Mouse (Mus musculus) heart, embryonic 10.5 days (tissue): ENCODE data around the gene Irx6. TPM values are rescaled to one million over a fixed set of nuclear protein-coding genes. Genes with fewer than 3 reads are reported as not detected.

ENCODE experiments used
- DNase-seq: peaks from one replicate; pipeline ENCODE4 v3.0.0-alpha.2; 2017; ENCODE audit warnings: low spot score
- H3K27ac ChIP-seq: fragments of 300-500 bp; sonication (generic); 2 replicates; pipeline ENCODE4 v1.5.1; 2016; ENCODE audit warnings: mild to moderate bottlenecking
- H3K27me3 ChIP-seq: fragments of 300-500 bp; sonication (generic); 2 replicates; pipeline ENCODE4 v1.6.1; 2016; ENCODE audit warnings: mild to moderate bottlenecking; ENCODE audit not compliant: poor library complexity, insufficient read depth, severe bottlenecking
- H3K36me3 ChIP-seq: fragments of 300-500 bp; sonication (generic); 2 replicates; pipeline ENCODE4 v1.6.1; 2016; ENCODE audit warnings: mild to moderate bottlenecking, moderate library complexity
- H3K4me1 ChIP-seq: fragments of 300-500 bp; sonication (generic); 2 replicates; pipeline ENCODE4 v1.6.1; 2016; ENCODE audit warnings: mild to moderate bottlenecking
- H3K4me3 ChIP-seq: fragments of 300-500 bp; sonication (generic); 2 replicates; pipeline ENCODE4 v1.5.1; 2016; ENCODE audit warnings: mild to moderate bottlenecking, moderate library complexity
- H3K9me3 ChIP-seq: fragments of 300-500 bp; sonication (generic); 2 replicates; pipeline ENCODE4 v1.6.1; 2016; ENCODE audit warnings: mild to moderate bottlenecking, moderate library complexity
- WGBS: fragments of 180-500 bp; shearing (Covaris S2); methylation state at CpG from one replicate; pipeline ENCODE4 v1.1.7; 2016; 5-methylcytosine and 5-hydroxymethylcytosine counted together
- polyA plus RNA-seq: library from polyadenylated mRNA; unstranded; fragments of >200 nt; fragmentation: Nextera tagmentation; extraction: Ambion mirVana; gene quantifications from 2 replicates; pipeline ENCODE4 v1.2.1, GENCODE M21; 2016

Gene Irx6
- polyA plus RNA-seq: 2.9 and 4.9 TPM in 2 replicates

GRCm38 (mm10) chr8:92674244-92675128, at the start of gene Irx6:
Gene Irx6 (plus strand): TSS chr8:92674288.
- H3K27ac ChIP-seq: peak within 1 kb of the TSS; percentile 66; the same call in 1 of the 2 replicates
- no peak for DNase-seq
- WGBS: under 1% methylated on average over 60 of the region's 62 CpGs
- H3K36me3 ChIP-seq: no peaks in the 10 kb centered on the region
- H3K9me3 ChIP-seq: no peaks in the 10 kb centered on the region
- peak within 1 kb of the TSS; percentile 64 for H3K4me3 ChIP-seq
- H3K4me1 ChIP-seq: peaks cover 34% of the 10 kb centered on the region
- peaks cover 99% of the 10 kb centered on the region for H3K27me3 ChIP-seq

- 69% methylated on average over 14 of the region's 14 CpGs for WGBS
- Histone ChIP-seq H3K9me3 (no peaks in the 10 kb centered on the region), H3K4me1 (no peaks in the 10 kb centered on the region), H3K27ac (no peak overlapping the region), H3K36me3 (no peaks in the 10 kb centered on the region), H3K4me3 (no peak overlapping the region), H3K27me3 (no peaks in the 10 kb centered on the region)
- DNase-seq: no peak
These were observed 45.1 kb upstream of the Irx6 start for GRCm38 (mm10) chr8:92628711-92629650.

- Histone ChIP-seq H3K4me3 (no peak overlapping the region), H3K27me3 (no peaks in the 10 kb centered on the region), H3K27ac (no peak overlapping the region), H3K4me1 (no peaks in the 10 kb centered on the region), H3K36me3 (no peaks in the 10 kb centered on the region), H3K9me3 (no peaks in the 10 kb centered on the region)
- WGBS: 85% methylated on average over 5 of the region's 5 CpGs
- DNase-seq: no peak
These were observed 40.9 kb upstream of the Irx6 start for GRCm38 (mm10) chr8:92633199-92633598.

- no peaks in the 10 kb centered on the region for H3K36me3 ChIP-seq
- DNase-seq: no peak
- no peak overlapping the region for H3K27ac ChIP-seq
- no peaks in the 10 kb centered on the region for H3K9me3 ChIP-seq
- H3K27me3 ChIP-seq: no peaks in the 10 kb centered on the region
- H3K4me1 ChIP-seq: no peaks in the 10 kb centered on the region
- 82% methylated on average over 8 of the region's 8 CpGs for WGBS
- H3K4me3 ChIP-seq: no peak overlapping the region
These were observed 33.3 kb upstream of the Irx6 start for GRCm38 (mm10) chr8:92640820-92641219.

- Histone ChIP-seq H3K4me3 (no peak overlapping the region), H3K27me3 (no peaks in the 10 kb centered on the region), H3K4me1 (no peaks in the 10 kb centered on the region), H3K9me3 (no peaks in the 10 kb centered on the region), H3K36me3 (no peaks in the 10 kb centered on the region), H3K27ac (no peak overlapping the region)
- no peak for DNase-seq
- 49% methylated on average over 2 of the region's 2 CpGs for WGBS
These were observed 27.5 kb upstream of the Irx6 start for GRCm38 (mm10) chr8:92646637-92647036.

- no peak overlapping the region for H3K4me3 ChIP-seq
These were observed 9.9 kb upstream of the Irx6 start for GRCm38 (mm10) chr8:92664207-92664606.

GRCm38 (mm10) chr8:92670236-92670635, 3.9 kb upstream of the Irx6 start:
- Histone ChIP-seq H3K4me3 (no peak overlapping the region), H3K4me1 (peaks cover 24% of the 10 kb centered on the region), H3K9me3 (no peaks in the 10 kb centered on the region), H3K36me3 (no peaks in the 10 kb centered on the region), H3K27me3 (peaks cover 70% of the 10 kb centered on the region), H3K27ac (no peak overlapping the region)
- WGBS: 77% methylated on average over 11 of the region's 11 CpGs
- no peak for DNase-seq

More at GRCm38 (mm10) chr8:92664207-92664606, 9.9 kb upstream of the Irx6 start:
- peaks cover 21% of the 10 kb centered on the region; the same call in 1 of the 2 replicates for H3K27me3 ChIP-seq
- H3K4me1 ChIP-seq: no peaks in the 10 kb centered on the region
- 67% methylated on average over 4 of the region's 4 CpGs for WGBS
- no peaks in the 10 kb centered on the region for H3K36me3 ChIP-seq
- H3K9me3 ChIP-seq: no peaks in the 10 kb centered on the region
- DNase-seq: no peak
- H3K27ac ChIP-seq: no peak overlapping the region

DNA sequence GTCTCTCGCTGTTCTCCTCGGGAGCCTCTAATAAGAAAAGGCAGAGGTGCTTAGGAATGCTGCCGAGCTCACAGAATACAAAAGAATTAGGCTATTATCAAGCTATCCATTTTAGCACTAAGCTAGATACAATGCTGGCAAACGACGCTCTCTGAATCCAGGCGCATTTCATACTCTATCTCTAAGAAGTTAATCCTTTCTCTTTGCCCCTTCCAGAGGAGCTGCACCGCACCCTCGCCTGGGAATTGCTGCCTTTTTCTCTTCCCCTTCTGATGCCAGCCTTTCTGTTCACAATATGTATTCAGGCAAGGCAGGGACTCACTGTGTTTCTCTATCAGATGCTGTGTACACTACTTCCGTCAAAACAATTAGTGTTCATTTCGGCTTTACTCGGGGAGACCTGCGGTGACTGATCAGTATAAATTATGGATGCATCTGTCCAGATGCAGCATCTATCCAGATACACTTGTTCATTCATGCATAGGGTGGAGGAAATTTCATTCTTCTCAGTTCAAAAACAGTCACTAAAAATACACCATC, 3.4 kb upstream of the Irx6 start:
- DNase-seq: no peak
- 65% methylated on average over 12 of the region's 12 CpGs for whole genome bisulfite sequencing
- peaks cover 75% of the 10 kb centered on the region for H3K27me3 ChIP-seq

GRCm38 (mm10) chr8:92671892-92672291, 2.2 kb upstream of the Irx6 start:
- Histone ChIP-seq H3K4me1 (peaks cover 24% of the 10 kb centered on the region), H3K9me3 (no peaks in the 10 kb centered on the region), H3K27me3 (peaks cover 87% of the 10 kb centered on the region), H3K4me3 (no peak overlapping the region), H3K27ac (no peak overlapping the region), H3K36me3 (no peaks in the 10 kb centered on the region)
- no peak for DNase-seq
- WGBS: 80% methylated on average over 4 of the region's 4 CpGs

More for the DNA sequence above, 3.4 kb upstream of the Irx6 start:
- H3K27ac ChIP-seq: no peak overlapping the region
- H3K36me3 ChIP-seq: no peaks in the 10 kb centered on the region
- no peak overlapping the region for H3K4me3 ChIP-seq
- peaks cover 24% of the 10 kb centered on the region for H3K4me1 ChIP-seq
- no peaks in the 10 kb centered on the region for H3K9me3 ChIP-seq

DNA sequence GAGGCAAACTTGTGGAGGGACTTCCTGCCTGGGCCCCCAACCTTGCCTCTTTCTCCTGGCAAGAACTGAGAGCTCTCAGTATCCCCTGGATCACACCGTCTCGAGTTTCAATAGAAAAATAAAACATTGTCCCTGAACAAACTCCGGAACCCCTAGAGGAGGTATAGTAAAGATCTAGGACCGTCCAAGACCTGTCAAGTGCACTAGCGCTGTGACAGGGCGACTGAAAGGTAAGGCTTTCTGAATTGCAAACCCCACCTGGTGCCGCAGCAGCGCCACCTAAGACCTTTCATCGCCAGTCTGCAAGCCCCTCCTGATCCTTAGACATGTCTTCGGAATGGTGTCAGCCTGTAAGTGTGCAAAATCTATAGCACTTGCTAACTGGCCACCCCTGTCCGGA, 987 bp upstream of the Irx6 start:
- Histone ChIP-seq H3K9me3 (no peaks in the 10 kb centered on the region), H3K27me3 (peaks cover 93% of the 10 kb centered on the region), H3K4me3 (peak overlapping the region; percentile 64), H3K36me3 (no peaks in the 10 kb centered on the region), H3K4me1 (peaks cover 28% of the 10 kb centered on the region), H3K27ac (no peak overlapping the region; the same call in 1 of the 2 replicates)
- DNase-seq: no peak
- 4% methylated on average over 11 of the region's 11 CpGs for WGBS

DNA sequence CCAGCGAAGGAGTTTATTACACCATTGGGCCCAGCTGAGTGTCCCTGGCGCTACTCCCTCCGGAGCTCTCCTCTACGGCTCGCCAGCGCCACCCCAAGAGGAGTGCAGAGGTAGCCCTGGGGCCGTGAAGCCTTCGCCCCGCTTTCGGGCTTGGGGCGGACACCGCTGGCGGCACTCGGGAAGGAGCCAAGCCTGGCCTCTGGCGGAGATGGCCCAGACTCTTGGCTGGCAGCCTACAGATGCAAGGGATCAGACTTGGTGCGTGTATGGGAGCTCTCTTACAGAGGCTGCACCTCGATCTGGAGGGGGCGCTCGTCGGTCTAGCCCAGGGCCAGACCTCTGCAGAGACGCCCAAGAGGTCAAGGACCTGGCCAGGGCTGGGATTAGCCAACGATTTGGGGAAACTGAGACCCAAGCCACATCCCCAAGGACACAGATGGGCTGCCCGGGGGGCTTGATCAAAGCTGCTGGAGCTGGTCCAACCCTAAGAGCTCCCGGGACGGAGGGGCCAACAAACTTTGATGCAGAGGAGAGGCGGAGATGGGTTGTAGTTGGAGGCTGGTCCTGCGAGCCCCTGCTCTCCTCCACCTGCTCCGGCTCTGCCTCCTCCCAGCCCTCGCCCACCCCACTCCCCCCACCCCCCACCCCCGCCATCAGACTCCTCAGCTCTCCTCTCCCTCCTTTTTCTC, 389 bp upstream of the Irx6 start:
- 1% methylated on average over 30 of the region's 30 CpGs for WGBS
- H3K27ac ChIP-seq: peak overlapping the region; percentile 66; the same call in 1 of the 2 replicates

DNA sequence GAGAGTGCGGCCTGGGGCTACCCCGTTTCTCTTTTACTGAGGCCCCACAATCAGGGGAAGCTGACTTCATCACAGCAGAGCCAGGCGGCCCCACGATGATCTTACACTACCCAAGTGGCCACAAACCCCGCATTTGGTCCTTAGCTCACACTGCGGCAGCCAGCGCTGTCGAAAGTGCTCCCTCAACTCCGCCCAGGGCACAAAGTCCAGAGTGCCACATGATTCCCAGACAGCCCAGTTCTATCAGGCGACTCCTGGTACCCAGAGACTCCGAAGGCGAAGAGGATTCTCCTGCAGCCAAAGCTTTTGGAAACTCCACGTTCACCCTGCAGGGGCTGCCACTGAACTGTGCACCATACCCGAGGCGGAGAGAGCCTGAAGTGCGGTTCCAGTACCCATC, 4.3 kb downstream of the Irx6 start:
- DNase-seq: no peak
- 12% methylated on average over 16 of the region's 16 CpGs for WGBS
- Histone ChIP-seq H3K9me3 (no peaks in the 10 kb centered on the region), H3K4me3 (peak overlapping the region; percentile 46), H3K27ac (no peak overlapping the region), H3K27me3 (peaks cover 91% of the 10 kb centered on the region), H3K36me3 (no peaks in the 10 kb centered on the region), H3K4me1 (peaks cover 27% of the 10 kb centered on the region)

More for the DNA sequence above, 389 bp upstream of the Irx6 start:
- Histone ChIP-seq H3K4me1 (peaks cover 34% of the 10 kb centered on the region), H3K36me3 (no peaks in the 10 kb centered on the region), H3K27me3 (peaks cover 97% of the 10 kb centered on the region), H3K4me3 (peak overlapping the region; percentile 64), H3K9me3 (no peaks in the 10 kb centered on the region)
- peak; percentile 85 for DNase-seq
